Mouse (Mus musculus) liver, adult 2 months (tissue): ENCODE data around the gene Ermp1.

Source experiments
- CTCF ChIP-seq: fragments of 200-500 bp; IDR thresholded peaks from 2 replicates; pipeline ENCODE4 v1.5.1; 2011; ENCODE audit warnings: low read depth, low read length, control low read depth
- POLR2A ChIP-seq: fragments of 200-500 bp; IDR thresholded peaks from 2 replicates; pipeline ENCODE4 v1.6.1; 2011; ENCODE audit warnings: low read length, control low read depth; ENCODE audit not compliant: insufficient read depth; ENCODE audit errors: extremely low read depth

- TF ChIP-seq CTCF, result no peak
- no peak for TF ChIP-seq POLR2A
Measured at GRCm38 (mm10) chr19:29566512-29566911, 81.7 kb downstream of the Ermp1 start.
